Mouse (Mus musculus): ENCODE data around the gene Rspo3. TPM values are rescaled to one million over a fixed set of nuclear protein-coding genes. Genes with fewer than 3 reads are reported as not detected.

Rspo3 gene
- 1.7 and 2.0 TPM in 2 replicates for polyA plus RNA-seq (2015; fragmentation: Nextera tagmentation; extraction: Ambion mirVana)

- Histone ChIP-seq H3K4me1 (peaks cover 28% of the 10 kb centered on the region), H3K4me3 (peak within 1 kb of the TSS; percentile 61), H3K27ac (no peak within 1 kb of the TSS), H3K9ac (peak within 1 kb of the TSS; percentile 47), H3K9me3 (no peaks in the 10 kb centered on the region), H3K4me2 (peak within 1 kb of the TSS; percentile 99), H3K36me3 (no peaks in the 10 kb centered on the region), H3K27me3 (peaks cover 41% of the 10 kb centered on the region)
- WGBS, result 1% methylated on average over 44 of the region's 44 CpGs
- peak; percentile 75 for ATAC-seq (ENCODE audit: borderline replicate concordance, extremely low read depth, low FRiP score, low TSS enrichment)
These were observed at the start of gene Rspo3 for GRCm38 (mm10) chr10:29535546-29536260. Rspo3 (minus strand) TSS chr10:29535867.

- no peak overlapping the region for H3K4me2 ChIP-seq
- ATAC-seq (ENCODE audit: borderline replicate concordance, extremely low read depth, low FRiP score, low TSS enrichment), result no peak
- no peak overlapping the region for H3K27ac ChIP-seq
- H3K4me1 ChIP-seq, result no peaks in the 10 kb centered on the region
- no peaks in the 10 kb centered on the region for H3K27me3 ChIP-seq
- H3K9ac ChIP-seq, result no peak overlapping the region
- no peaks in the 10 kb centered on the region for H3K36me3 ChIP-seq
- no peaks in the 10 kb centered on the region for H3K9me3 ChIP-seq
- H3K4me3 ChIP-seq, result no peak overlapping the region
- 67% methylated on average over 3 of the region's 3 CpGs for whole genome bisulfite sequencing
These were observed 46.3 kb upstream of the Rspo3 start for GRCm38 (mm10) chr10:29581940-29582339.

DNA sequence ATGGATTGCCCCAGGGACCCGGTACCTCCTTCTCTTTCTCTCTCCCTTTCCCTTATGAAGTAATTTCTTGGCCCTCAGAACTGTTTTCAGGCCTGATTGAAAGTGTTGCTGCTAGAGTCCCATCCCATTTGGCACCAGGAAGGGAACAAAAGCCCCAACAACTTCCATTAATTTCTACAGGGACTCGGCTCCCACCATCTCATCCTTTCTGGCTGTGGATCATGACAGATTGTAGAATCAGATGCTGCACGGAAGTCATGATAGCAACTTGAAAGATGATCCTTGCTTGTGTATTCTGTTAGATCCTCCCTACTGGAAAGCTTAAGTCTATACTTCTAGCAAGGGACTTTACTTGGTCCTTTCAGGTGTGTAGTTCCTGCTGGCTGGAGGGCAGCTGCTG is 45.8 kb upstream of the Rspo3 start:
- 56% methylated on average over 3 of the region's 3 CpGs for WGBS
- Histone ChIP-seq H3K27ac (no peak overlapping the region), H3K4me2 (no peak overlapping the region), H3K9me3 (no peaks in the 10 kb centered on the region), H3K27me3 (no peaks in the 10 kb centered on the region), H3K36me3 (no peaks in the 10 kb centered on the region), H3K4me3 (no peak overlapping the region), H3K4me1 (no peaks in the 10 kb centered on the region), H3K9ac (no peak overlapping the region)
- ATAC-seq (ENCODE audit: borderline replicate concordance, extremely low read depth, low FRiP score, low TSS enrichment), result no peak

GRCm38 (mm10) chr10:29555983-29556382 is 20.3 kb upstream of the Rspo3 start:
- no peak for ATAC-seq (ENCODE audit: borderline replicate concordance, extremely low read depth, low FRiP score, low TSS enrichment)
- Histone ChIP-seq H3K4me1 (no peaks in the 10 kb centered on the region), H3K9ac (no peak overlapping the region), H3K4me2 (no peak overlapping the region), H3K27me3 (no peaks in the 10 kb centered on the region), H3K27ac (no peak overlapping the region), H3K4me3 (no peak overlapping the region), H3K9me3 (no peaks in the 10 kb centered on the region), H3K36me3 (no peaks in the 10 kb centered on the region)
- WGBS, result 44% methylated on average over 2 of the region's 2 CpGs

- peak; percentile 78; the same call in 1 of the 2 replicates for ATAC-seq (ENCODE audit: borderline replicate concordance, extremely low read depth, low FRiP score, low TSS enrichment)
- no peak overlapping the region for H3K27ac ChIP-seq
- 16% methylated on average over 2 of the region's 2 CpGs for WGBS
These were observed 18.7 kb upstream of the Rspo3 start for GRCm38 (mm10) chr10:29554365-29554764.

DNA sequence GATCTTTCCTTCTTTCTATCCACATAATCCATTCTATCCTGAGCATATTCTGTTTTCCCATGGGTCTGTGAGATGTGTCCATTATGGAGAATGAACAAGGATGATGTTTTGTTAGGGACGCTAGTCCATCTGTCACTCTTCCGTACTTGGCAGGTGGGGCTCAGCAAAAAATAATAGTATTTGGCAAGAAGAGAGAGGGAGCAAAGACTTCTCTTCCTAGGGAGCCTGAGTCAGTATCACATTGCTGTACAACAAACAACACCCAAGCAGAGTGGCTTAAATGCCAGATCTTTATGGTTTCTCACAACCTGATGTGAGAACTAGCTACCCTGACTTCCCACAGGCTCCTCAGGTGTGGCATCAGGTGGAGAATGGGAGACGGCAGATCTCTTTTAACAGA is 7.3 kb upstream of the Rspo3 start:
- H3K4me1 ChIP-seq, result no peaks in the 10 kb centered on the region
- WGBS, result 75% methylated on average over 3 of the region's 3 CpGs
- no peak overlapping the region for H3K4me3 ChIP-seq
- ATAC-seq (ENCODE audit: borderline replicate concordance, extremely low read depth, low FRiP score, low TSS enrichment), result no peak
- H3K27ac ChIP-seq, result no peak overlapping the region
- no peaks in the 10 kb centered on the region for H3K9me3 ChIP-seq
- H3K9ac ChIP-seq, result no peak overlapping the region
- no peak overlapping the region for H3K4me2 ChIP-seq
- peaks cover under 1% of the 10 kb centered on the region; the same call in 1 of the 2 replicates for H3K27me3 ChIP-seq
- no peaks in the 10 kb centered on the region for H3K36me3 ChIP-seq

More at GRCm38 (mm10) chr10:29554365-29554764, 18.7 kb upstream of the Rspo3 start:
- Histone ChIP-seq H3K4me3 (no peak overlapping the region), H3K36me3 (no peaks in the 10 kb centered on the region), H3K4me1 (no peaks in the 10 kb centered on the region), H3K9me3 (no peaks in the 10 kb centered on the region), H3K9ac (no peak overlapping the region), H3K27me3 (no peaks in the 10 kb centered on the region), H3K4me2 (no peak overlapping the region)

DNA sequence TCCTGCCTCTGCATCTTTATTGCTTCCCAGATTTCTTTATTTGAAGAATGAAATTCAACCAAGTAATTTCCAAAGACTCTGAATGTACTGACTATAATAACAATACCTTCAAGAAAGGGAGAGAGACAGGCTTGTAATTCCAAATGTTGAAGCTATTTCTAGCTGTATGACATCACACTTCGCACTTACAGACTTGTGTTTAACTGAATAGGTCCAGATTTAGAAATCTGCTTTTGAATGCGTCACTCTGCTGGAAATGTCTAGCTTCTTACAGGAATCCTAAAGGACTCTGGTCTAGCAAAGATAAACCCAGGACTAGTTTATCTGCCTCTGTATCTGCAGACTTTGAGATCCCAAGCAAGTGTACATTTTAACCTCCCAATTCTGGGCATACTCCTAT is 3.8 kb upstream of the Rspo3 start:
- ATAC-seq (ENCODE audit: borderline replicate concordance, extremely low read depth, low FRiP score, low TSS enrichment), result no peak
- H3K27me3 ChIP-seq, result peaks cover 17% of the 10 kb centered on the region
- H3K4me2 ChIP-seq, result no peak overlapping the region
- no peak overlapping the region for H3K4me3 ChIP-seq
- 66% methylated on average over 2 of the region's 2 CpGs for WGBS
- no peaks in the 10 kb centered on the region for H3K9me3 ChIP-seq
- H3K27ac ChIP-seq, result no peak overlapping the region
- no peaks in the 10 kb centered on the region for H3K36me3 ChIP-seq
- H3K4me1 ChIP-seq, result peaks cover 11% of the 10 kb centered on the region
- H3K9ac ChIP-seq, result no peak overlapping the region

DNA sequence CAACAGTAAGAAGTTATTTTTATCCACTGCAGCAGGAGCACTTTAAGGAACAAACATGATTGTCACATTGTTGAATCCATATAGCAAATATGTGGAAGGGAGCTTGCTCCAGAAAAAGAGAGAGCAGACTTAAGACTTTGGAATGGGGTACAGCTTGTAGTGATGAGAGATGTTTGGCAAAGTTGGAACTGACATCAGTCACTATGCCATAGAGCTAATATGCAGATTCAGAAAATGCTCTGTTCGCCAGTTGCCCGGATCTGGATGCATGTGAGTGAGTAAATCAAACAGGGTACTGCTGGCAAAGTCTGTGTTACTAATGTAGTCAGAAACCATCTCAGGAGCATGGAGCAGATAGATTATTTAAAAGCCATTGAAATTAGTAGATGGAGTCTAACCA is 3.1 kb upstream of the Rspo3 start:
- Histone ChIP-seq H3K27ac (no peak overlapping the region), H3K9me3 (no peaks in the 10 kb centered on the region), H3K4me3 (no peak overlapping the region), H3K4me2 (no peak overlapping the region), H3K9ac (no peak overlapping the region), H3K4me1 (peaks cover 18% of the 10 kb centered on the region), H3K27me3 (peaks cover 24% of the 10 kb centered on the region), H3K36me3 (no peaks in the 10 kb centered on the region)
- 72% methylated on average over 2 of the region's 2 CpGs for WGBS
- ATAC-seq (ENCODE audit: borderline replicate concordance, extremely low read depth, low FRiP score, low TSS enrichment), result no peak

- no peaks in the 10 kb centered on the region for H3K36me3 ChIP-seq
- peak overlapping the region; percentile 61 for H3K4me3 ChIP-seq
- WGBS, result 2% methylated on average over 7 of the region's 7 CpGs
- no peak for ATAC-seq (ENCODE audit: borderline replicate concordance, extremely low read depth, low FRiP score, low TSS enrichment)
- peaks cover 28% of the 10 kb centered on the region for H3K4me1 ChIP-seq
- H3K27ac ChIP-seq, result no peak overlapping the region
- H3K4me2 ChIP-seq, result peak overlapping the region; percentile 99
- H3K9me3 ChIP-seq, result no peaks in the 10 kb centered on the region
- H3K9ac ChIP-seq, result no peak overlapping the region
- peaks cover 41% of the 10 kb centered on the region for H3K27me3 ChIP-seq
These were observed 838 bp downstream of the Rspo3 start for GRCm38 (mm10) chr10:29534830-29535227.

GRCm38 (mm10) chr10:29533846-29534829 is 1.5 kb downstream of the Rspo3 start:
- H3K4me2 ChIP-seq, result peak overlapping the region; percentile 99
- H3K27ac ChIP-seq, result no peak overlapping the region
- peak; percentile 20; the same call in 1 of the 2 replicates for ATAC-seq (ENCODE audit: borderline replicate concordance, extremely low read depth, low FRiP score, low TSS enrichment)
- H3K4me1 ChIP-seq, result peaks cover 28% of the 10 kb centered on the region
- no peaks in the 10 kb centered on the region for H3K36me3 ChIP-seq
- 0 out of 2 replicates have a peak overlapping the region, but pooled peaks have one; percentile 9 for H3K9ac ChIP-seq
- no peaks in the 10 kb centered on the region for H3K9me3 ChIP-seq
- 2% methylated on average over 24 of the region's 24 CpGs for whole genome bisulfite sequencing
- H3K27me3 ChIP-seq, result peaks cover 41% of the 10 kb centered on the region
- peak overlapping the region; percentile 61 for H3K4me3 ChIP-seq

- no peak overlapping the region for H3K27ac ChIP-seq
- peak overlapping the region; percentile 61 for H3K4me3 ChIP-seq
- no peaks in the 10 kb centered on the region for H3K9me3 ChIP-seq
- peaks cover 28% of the 10 kb centered on the region for H3K4me1 ChIP-seq
- H3K36me3 ChIP-seq, result no peaks in the 10 kb centered on the region
- H3K4me2 ChIP-seq, result peak overlapping the region; percentile 99
- ATAC-seq (ENCODE audit: borderline replicate concordance, extremely low read depth, low FRiP score, low TSS enrichment), result peak; percentile 40; the same call in 1 of the 2 replicates
- under 1% methylated on average over 30 of the region's 30 CpGs for WGBS
- no peak overlapping the region for H3K9ac ChIP-seq
- peaks cover 41% of the 10 kb centered on the region for H3K27me3 ChIP-seq
These were observed 2.6 kb downstream of the Rspo3 start for GRCm38 (mm10) chr10:29532821-29533715.

All from lung, embryonic 15.5 days (tissue).